Mouse (Mus musculus): ENCODE results near the gene Cry1.

Gene Cry1

DNA sequence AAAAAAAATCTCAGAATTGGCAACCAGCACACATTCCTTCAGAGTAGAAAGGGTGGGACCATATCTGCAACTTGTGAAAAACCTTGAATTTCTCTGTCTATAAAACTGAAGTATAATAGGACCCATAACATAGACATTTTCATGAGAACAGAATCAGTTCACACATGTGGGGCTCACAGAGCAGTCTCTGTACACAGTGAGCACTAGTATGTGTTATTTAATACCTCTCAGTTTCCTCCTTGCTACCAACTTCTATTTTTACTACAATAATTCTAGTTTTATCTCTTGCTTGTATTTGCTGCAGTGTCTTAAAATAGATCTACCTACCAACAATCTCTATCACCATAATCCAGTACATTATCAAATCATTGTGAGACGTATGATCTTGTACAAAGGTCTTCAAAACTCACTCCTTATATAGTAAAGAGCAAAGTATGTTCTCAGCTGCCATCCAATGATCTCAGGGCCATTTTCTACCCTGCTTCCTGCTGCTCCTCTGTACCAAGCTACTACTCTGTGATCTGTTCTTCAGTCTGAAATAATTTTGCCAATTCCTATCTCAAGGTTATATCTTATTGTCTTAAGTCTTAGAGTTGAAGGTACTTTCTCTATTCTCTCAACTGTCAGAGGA, 24.8 kb downstream of the Cry1 start:
- no peak for DNase-seq

DNA sequence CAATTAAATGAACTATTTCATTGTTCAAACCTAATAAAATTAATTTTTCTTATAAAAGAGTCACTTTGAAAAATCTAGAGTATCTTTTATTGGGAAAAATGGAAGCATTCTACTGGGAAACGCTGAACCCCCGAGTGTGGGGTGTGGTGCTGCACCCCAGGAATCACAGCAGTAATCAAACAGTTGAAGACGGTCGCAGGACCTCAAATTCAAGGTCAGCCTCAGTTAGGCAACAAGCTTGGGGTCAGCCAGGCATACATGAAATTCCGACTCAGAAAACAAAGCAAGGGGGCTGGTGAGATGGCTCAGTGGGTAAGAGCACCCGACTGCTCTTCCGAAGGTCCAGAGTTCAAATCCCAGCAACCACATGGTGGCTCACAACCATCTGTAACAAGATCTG, 27.4 kb downstream of the Cry1 start:
- DNase-seq: no peak

DNA sequence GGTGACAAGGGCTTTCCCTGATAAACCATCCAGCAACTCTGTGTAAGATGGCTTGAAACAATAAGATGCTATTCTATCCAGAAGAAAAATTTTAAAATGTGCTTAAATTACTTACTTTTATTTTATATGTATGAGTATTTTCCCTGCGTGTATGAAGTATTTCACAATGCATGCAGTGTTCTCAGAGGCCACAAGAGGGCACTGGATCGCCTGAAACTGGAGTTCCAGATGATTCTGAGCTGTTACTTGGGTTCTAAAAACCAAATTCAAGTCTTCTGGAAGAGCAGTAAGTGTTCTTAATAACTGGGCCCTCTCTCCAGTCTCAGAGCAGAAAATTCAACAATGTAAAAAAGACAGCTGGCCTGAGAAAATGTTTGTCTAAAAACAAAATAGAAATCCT, 30.7 kb downstream of the Cry1 start:
- peak; percentile 68 for DNase-seq

DNA sequence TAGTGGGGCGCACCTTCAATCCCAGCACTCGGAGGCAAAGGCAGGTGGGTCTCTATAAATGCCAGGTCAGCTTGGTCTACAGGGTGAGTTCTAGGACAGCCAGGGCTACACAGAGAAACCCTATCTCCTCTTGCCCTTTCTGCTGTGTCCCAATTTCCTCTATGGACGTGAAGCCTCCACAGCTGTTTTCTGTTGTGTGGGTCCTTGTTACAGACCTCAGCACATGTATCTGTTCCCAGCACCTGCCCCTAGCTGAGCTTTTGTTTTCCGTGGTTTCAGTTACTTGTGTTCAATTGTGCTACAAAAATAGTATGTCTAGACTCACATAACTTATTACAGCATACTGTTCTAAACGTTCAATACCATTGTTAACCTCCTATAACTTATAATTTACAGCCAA, 35.6 kb downstream of the Cry1 start:
- no peak for DNase-seq

DNA sequence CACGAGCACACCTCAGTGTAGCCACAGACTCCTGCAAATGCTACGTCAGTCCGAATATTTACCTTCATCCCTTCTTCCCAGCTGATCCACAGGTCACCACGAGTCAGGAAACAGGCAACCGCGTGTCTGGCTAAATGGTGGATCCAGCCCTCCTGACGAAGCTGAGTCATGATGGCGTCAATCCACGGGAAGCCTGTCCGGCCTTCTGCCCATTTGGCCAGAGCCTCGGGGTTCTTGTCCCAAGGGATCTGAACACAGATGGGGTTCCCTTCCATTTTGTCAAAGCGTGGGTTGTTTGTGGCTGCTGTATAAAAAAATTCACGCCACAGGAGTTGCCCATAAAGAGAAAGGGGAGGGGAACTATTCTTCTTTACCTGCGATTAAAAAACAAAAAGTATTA, 38.6 kb downstream of the Cry1 start:
- no peak for DNase-seq

DNA sequence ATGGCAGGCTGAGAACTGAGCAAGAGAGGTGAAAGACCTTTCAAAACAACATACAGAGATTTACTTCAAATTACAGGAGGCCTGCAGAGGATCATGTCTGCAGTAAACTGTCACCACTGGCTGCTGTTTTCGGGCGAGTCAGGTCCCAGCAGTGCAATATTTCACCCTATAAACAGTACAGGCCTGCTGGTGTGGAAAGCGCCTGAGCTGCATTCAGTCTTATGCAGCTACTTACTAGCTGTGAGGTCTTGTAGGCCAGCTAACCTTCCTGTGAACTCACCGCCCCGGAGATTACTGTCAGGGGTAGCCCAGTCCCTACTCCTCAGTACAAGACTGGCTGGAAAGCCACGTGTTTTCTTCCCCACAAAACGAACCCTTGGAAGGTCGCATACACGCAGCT, 43.4 kb downstream of the Cry1 start:
- DNase-seq: no peak

DNA sequence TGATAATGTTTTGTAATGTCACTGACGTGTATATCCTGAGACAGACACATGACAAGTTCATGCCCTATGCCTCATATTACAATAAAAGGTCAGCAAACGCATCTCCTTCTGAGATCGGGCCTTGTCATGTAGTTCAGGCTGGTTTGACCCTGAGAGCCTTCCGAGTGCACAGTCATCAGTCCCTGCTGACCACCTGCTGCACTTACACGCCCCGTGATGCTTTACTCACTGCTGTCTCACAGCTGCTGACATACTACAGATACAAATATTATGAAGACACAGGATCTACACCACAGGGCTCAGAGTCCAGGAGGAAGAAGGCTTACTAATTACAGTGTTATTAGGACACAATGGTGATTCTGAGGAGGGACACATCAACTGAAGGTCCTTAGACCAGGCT, 48.3 kb downstream of the Cry1 start:
- DNase-seq: no peak

DNA sequence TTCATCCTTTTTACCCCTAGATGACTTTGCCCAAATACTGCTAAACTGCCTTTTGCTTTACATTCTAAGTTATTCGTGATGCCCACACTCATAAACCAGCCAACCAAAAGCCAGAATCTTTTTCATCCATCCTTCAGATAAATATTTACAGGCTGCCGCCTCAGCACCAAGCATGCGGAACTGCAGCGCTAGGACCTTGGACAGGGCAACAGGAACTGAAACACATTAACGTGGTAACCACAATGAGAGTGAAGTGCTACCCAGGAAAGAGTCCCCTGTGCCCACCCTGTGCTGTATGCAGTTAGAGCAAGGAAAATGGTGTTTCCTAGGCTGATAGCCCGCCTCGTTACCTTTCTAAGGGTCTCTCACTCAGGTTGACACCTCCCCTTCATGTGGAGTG, 56.4 kb downstream of the Cry1 start:
- no peak for DNase-seq

DNA sequence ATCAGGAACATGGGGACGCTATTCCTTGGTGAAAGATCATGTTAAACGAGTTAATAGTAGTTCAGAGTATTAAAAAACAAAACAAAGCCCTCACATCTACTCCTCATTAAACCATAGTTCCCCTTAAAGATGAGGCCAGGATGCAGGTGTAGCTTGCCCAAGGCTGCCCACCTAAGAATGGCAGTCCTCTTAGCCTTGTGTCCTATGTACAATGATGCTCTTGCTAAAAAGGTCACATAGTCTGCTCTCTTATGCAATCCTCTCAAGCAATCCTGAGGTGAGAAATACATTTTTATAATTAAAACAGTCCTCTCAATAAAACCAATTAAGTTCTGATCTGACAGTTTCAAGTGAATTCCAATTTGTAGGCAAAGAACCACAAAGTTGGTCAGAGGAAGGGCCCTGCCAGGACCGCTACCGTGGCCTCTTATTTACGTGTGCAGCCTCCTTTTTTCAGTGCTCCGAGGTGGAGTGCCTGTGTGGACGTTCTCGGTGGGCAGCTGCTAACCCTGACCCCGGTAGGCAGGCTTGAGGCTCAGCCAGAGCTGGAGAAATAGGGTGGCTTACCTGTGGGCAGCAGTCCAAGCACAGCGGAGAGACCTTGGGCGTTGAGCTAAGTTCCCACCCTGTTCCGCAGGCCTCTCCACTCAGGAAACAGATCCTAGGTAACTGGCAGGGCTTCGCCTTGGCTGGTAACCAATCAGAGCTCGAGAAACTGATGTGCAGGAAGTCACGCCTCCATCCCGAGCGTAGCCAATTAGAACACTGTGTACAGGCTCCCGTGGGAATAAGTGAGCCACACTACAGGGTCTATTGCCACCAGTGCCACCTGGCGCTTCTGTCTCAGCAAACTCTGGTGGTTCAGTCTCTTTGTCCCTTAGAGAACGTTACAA, 57.2 kb downstream of the Cry1 start, which contains the start of gene Mterf2:
Mterf2 (minus strand) TSS at position 633 of the 893 bp plus-strand sequence.
- DNase-seq: peak; percentile 98

DNA sequence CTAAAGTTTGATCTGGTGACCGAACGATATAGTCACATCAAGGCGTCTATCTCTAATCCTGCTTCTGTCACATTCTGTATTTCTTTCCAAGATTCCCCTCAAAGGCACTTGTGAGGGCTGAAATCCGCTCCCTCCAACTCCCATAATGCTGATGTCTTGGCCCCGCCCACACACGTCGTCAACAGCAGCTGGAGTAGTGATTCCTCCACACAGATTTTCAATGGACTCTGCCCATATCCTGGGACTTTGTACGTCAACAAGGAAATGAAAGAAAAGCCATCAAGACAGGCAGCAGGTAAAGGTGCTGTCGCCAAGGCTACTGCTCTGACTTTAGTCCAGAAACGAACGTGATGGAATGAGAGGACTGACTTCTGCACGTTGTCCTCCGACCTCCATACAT, 59.7 kb downstream of the Cry1 start:
- DNase-seq: no peak

DNA sequence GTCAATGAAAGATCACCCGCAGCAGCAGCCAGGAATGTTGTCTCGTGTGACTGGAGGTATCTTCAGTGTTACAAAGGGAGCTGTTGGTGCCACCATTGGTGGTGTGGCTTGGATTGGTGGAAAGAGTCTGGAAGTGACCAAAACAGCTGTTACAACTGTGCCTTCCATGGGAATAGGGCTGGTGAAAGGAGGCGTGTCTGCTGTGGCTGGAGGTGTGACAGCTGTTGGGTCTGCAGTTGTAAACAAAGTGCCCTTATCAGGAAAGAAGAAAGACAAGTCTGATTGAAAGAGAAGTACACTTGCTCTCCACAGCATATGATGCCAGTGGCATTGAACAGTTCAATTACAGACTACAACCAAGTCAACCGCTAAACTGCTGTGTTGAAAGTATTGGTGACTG, 70.5 kb downstream of the Cry1 start:
- DNase-seq: no peak

DNA sequence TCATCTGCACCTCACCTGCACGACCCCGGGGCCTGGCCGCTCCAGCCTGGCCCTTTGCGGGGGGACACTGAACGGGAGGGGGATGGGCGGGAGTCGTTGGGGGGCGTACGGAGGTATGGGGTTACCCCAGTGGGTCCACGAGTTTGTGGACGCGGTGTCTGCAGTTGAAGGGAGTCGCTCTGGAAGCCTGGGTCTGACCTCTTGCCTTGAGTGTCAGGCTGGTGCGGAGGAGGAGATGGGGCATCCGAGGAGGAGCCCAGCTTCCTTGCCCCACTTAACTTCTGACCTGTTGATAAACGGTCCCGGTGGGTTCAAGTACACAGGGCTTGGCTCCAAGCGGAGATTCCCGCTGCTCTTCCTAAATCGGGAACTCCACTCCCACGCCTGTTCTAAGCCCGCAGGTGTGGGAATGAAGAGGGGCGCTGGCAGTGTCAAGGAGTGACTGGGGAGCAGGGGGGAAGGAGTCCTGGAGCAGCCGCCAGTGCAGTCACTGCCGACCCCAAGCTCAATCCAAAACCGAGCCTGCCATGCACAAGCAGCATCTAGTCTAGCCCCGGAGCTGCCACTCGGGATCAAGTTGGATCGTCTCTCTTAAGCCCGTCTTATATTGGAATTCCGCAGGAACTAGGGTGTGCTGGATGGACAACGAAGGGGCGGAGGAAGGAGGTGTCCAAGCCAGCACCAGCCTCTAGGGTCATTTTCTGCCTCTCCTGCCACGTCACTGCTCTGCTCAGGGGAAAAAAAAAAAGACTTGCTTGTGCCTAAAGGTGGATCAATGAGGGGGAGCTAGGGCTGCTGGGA, 81.6 kb downstream of the Cry1 start:
- peak; percentile 38 for DNase-seq

DNA sequence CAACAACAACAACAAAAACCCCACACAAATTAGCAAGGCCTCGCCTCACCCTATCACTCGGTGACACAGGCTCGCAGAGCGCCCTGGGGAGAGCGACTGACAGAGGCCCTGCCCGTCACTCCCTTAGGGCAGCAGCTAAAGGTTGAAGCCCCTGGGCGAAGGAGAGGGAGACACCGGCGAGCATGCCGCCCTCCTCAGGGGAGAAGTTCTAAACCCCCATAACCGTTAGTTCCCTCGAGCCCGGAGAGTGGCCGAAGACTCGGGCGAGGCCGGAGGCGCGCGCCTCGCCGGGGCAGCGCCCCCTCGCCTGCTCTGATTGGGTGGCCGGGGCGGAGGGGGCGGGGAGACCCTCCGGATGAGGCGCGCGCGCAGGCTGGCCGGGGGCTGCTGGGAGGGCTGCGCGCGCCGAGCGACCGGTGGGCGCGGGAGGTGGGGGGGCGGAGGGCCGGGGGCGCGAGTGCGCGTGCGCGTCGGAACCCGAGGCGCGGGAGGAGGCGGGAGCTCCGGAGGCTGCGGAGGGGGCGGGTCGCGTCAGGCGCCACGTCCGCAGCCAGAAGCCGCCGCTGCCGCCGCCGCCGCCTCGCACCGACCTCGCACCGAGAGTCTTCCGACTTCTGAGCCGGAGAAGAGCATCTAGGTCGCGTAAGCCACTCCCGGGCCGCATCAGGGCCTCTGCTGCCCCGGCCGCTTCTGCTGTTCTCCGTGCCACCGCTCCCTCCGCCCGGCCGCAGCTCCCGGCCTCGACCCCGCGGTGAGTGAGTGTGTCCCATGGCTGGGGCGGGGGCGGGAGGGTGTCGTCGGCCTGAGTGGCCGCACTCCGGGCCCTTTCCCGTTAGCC, 82.4 kb downstream of the Cry1 start, which contains the start of the genes Fhl4 and Tmem263:
Fhl4 (minus strand) TSS at position 249 of the 838 bp plus-strand sequence.
Tmem263 (plus strand) TSS at position 381 of the 838 bp plus-strand sequence.
- DNase-seq: peak; percentile 71

DNA sequence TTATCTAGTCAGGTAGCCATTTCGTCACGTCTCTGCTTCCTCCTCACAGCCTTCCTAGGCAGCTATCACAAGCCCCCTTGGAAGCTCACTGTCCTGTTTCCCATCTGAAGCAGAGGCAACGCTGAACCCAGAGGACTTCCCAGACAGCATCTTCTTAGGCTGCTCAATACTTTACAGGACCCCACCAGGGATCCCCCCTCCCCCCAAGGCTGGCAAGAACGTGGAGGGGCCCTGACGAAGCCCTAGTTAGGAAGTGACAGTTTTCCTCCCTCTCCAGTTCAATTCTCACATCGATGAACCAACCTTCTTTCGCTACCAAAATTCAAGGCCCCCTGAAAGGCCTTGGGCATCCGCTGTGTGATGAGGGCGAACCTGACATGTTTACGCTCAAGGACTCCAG, 83.0 kb downstream of the Cry1 start:
- no peak for DNase-seq

Measured in right cerebral cortex, adult 18-20 months (tissue).